Mouse (Mus musculus) heart, postnatal 25 days (tissue): ENCODE results near the gene Dnajc17. TPM values are rescaled to one million over a fixed set of nuclear protein-coding genes. Genes with fewer than 3 reads are reported as not detected.
A peak's percentile ranks its signal among the peaks of the same experiment; 100 is the strongest.

Source experiments
- DNase-seq: peaks from one replicate; pipeline ENCODE4 v3.0.0; 2022; ENCODE audit warnings: low spot score
- intact Hi-C: fragments of 180-260 bp; cut with DNase I; formaldehyde crosslinking; loops from one replicate; pipeline ENCODE4 v1.15.1; 2025
- total RNA-seq, 2 experiments: library from RNA; stranded (reverse); gene quantifications; 2 replicates each; pipeline ENCODE4 v1.2.3; 2021

The Dnajc17 gene
- 1 to 10 TPM; 8.2 to 8.3 TPM for total RNA-seq

DNA sequence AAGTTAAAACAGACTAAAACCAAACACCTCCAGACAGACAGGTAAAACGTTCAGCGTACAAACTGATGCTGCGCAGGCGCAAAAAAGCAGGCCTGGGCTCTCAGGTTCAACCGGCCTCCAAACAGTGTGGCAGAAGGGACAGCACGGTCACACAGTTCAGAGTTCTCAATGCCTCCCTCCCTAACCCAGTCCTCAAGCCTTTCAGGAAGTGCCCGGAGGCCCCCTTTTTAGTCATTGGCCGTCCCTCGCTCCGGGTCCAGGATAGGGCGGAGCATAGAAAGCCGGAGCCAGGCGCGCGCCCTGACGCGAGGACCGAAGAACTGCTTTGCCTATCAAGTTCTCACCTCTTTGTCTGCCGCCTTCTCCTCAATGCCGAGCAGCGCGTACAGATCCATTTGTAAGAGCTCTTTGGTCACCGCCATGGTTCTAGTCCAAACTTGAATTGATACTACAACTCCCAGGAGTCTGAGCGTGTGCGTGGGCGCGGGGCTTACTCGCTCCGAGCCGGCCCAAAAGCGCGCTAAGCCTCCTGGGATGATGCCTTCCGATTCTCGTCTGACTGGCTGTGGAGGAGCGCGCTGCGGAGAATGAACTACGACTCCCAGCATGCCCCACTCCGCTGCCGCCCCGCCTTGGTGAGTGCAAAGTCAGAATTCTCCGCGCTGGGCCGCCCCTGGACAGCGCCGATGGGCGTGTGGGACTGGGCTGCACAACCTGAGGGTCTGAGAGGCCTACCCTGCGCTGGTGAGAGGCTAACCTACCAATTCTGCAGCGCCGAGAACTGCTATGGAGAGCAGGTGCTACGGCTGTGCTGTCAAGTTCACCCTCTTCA, at the start of gene Dnajc17, which contains the start of gene Zfyve19:
Dnajc17 (minus strand) TSS at position 452 of the 832 bp plus-strand sequence.
Zfyve19 (plus strand) TSS at position 274 of the 832 bp plus-strand sequence.
- intact Hi-C loops, result no loop called here
- DNase-seq, result peak; percentile 92

DNA sequence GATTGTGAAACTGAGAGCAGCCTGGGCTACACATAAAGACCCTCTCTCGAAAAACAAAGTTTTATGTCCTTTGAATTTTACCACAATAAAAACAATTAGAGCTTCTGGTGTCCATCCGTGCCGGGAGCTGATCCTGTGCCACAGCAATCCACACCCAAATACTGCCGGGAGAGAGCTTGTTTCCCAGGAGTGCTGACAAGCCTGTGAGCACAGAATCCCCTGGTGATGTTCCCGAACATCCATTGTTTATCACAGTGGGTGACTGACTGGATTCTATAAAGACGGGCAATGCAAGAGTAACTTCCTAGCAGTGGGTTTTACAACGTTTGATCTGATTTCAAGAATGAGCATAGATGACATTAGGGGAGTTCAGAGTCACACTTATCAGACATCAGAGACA, 46.4 kb upstream of the Dnajc17 start:
- DNase-seq, result no peak
- intact Hi-C loops, result no loop called here

DNA sequence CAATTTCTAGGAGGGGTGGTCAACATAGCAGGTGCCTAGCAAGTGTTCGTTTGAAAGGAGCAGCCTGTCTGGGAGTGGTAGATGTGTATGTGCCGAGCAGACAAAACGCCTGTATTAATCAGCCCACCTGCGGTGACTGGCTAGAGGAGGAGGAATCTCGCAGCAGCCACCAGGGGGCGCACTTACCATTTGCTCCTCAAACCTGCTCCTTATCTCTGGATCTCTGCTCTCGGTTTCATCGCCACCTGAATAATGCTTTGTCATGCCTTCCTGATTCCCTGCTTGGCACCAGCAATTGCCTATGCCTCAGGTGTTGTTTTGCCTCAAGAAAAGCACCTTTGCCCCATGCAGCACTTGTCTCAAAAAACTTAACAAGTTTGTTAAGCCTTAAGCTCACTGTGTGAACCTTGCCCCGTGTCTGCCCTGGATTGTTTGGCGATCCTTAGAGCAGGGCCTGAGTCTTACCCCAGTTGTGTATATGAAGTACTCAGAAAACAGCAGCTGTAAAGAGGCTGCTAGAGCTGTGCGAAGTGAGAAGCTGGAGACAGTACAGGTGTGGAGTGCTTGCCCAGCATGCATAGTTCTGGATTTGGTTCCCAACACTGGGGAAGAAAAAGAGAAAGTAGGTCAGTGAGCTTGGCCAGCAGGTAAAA, 42.4 kb upstream of the Dnajc17 start:
- peak; percentile 41 for DNase-seq
- intact Hi-C loops, result loop anchor here (1.0 to 2.0 kb wide), 2 partner anchors 36 to 186 kb away; no protein-coding TSS in a partner anchor

DNA sequence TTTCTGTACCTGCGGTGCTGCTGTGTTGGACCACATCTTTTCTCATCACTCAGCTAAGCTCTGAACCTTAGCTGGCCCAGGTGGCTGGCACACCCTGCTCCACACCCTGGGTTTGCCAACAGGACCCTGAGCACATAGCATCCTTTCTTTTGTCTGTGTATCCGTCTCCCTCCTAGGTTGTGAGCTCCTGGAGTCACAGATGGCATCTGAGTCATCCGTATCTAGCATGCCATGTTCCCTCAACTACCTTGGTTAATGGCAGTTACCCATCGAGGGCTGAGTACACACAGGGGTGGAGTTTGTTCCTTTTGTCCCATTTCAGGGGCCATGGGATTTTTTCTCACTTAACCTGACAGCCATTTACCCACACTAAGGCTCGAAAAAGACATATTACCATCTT, 41.8 kb upstream of the Dnajc17 start:
- intact Hi-C loops, result loop anchor here (1.0 to 2.0 kb wide), 2 partner anchors 37 to 186 kb away; no protein-coding TSS in a partner anchor
- DNase-seq, result no peak

DNA sequence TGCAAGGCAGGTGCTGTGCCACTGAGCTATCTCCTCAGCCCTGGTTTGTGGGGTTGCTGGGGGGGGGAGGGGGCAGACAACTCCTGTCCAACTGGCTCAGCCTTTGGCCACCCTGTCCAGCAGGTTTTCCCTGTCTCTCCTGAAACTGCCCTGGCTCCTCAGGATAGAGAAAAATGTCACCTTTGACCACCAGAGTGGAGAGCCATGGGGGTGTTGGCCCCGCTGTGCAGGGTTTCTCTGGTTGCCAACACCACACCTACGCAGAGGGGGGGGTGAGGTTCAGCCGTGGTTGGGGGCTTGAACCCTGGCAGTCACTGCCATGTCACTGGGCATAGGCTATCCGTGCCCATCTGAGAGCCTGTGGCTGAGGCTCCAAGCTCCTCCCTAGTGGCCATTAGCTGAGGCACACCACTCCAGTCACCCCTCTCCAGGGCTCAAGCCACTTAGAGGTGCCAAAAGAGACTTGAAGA, 41.0 kb upstream of the Dnajc17 start:
- DNase-seq, result no peak
- intact Hi-C loops, result loop anchor here (1.0 to 2.0 kb wide), 2 partner anchors 38 to 187 kb away; no protein-coding TSS in a partner anchor

DNA sequence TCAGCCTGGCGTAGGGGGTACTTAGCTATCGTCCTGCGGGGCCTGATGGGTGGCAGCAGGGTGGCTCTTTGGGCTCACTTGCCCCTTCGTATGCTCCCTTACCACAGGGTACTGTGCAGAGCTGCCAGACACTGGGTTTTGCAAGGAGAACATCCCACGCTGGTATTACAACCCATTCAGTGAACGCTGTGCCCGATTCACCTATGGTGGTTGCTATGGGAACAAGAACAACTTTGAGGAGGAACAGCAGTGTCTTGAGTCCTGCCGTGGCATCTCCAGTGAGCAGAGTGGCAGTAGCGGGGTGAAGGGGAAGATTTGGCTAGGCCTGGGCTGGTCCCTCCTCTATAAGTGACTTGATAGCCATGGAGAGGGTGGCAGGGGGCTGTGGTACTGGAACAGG, 39.3 kb upstream of the Dnajc17 start:
- intact Hi-C loops, result no loop called here
- DNase-seq, result no peak

DNA sequence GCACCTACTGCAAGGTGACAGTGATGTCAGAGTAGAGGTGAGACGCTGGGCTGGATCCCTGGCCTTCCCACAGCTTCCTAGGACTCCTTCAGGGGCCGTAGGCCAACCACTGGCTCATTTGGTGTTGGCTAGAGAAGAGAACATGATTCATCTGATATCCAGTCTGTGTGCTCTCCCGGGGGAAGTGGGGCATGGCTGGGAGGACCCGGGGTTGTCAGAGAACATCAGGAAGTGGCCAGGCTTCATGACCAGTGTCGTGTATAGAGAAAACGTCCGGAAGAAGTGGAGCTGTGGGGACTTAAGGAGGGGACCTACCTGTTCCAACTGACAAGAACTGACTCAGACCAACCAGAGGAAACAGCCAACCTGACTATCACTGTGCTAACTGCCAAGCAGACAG, 36.7 kb upstream of the Dnajc17 start:
- intact Hi-C loops, result no loop called here

DNA sequence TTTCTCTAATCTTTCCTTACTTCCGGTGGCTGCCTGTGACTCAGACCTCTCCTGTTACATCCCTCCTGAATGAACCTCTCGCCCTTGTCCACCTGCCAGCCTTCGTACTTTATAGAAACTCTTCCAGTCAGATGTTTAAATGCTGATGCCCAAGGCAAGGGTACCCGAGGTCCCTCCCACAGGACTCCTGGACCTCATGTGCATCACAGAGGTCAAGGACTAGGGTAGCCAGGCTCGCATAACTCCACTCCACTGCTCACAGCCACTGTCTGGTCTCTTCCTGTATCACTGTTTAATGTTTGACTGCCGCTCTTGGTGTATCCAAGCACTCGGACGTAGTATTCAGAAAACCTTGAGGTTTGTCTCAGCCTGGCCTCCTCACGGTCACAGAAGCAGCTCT, 34.0 kb upstream of the Dnajc17 start:
- intact Hi-C loops, result no loop called here
- no peak for DNase-seq

More for the DNA sequence above, 36.7 kb upstream of the Dnajc17 start:
- no peak for DNase-seq

DNA sequence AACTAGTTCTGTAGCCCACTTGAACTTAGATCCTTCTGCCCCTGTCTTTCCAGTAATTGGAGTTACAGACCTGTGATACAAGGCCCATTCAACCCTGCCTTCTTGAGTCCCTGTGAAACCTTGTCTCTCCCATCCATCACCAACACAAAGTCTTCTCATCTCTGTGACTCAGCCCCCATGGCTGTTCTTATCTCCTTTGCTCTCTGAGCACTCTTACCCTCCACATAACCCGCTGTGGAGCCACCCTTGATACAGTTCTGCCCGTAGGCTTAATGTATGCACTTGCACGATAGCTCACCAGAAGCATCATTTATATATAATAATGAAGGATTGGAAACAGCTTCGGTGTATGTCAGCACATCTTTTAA, 32.2 kb upstream of the Dnajc17 start:
- intact Hi-C loops, result no loop called here
- DNase-seq, result no peak

DNA sequence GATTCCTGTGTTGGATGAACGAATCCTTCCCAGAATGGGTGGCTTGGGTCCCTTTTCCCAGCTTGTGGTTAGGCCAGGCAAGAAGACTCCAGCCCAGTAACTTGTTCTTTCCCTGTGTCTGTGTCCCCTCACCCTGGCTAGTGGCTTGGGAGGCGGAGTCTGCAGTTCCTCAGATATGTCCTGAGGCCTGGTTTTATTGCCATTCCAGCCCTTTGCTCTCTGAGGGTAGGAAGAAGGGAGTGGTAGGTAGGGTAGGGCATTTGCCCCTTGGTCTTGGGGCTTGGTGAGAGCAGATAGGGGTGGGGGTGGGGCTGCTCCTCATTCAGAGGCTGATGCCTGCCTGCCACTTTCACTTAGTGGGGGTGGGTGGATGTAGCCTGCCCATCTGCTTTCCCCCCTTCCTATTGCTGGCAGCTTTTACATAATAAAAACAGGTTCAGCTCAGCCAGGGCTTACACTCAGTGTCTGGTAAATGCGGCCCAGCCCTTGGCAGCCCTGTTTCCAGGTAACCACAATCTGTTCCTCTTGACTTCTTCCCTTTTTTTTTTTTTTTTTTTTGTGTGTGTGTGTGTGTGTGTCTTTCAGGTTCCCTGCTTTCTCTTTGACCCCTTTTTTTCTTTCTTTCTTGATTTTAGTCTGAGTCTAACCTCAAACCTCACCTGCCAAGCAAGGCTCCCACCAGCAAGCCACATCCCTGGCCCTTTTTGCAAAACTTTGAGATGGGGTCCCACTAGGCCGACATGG, 31.7 kb upstream of the Dnajc17 start:
- no peak for DNase-seq
- intact Hi-C loops, result no loop called here

DNA sequence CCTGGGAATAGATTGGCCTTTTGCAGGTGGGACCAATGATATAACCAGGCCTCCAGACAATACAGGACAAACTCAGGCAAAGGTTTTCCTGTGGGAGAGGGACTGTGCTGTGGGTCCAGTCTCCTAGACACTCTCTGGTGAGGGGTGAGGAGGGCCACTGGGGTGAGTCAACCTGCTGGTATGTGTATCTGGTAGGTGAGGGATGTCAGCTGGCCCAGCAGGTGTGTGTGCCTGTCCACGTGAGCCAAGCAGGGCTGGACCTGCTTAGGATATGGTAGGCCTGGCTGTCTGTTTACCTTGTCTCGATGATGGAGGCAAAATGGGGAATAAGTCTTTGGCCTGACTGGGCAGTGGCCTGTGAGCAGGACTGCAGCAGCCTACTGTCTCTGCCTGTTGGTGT, 30.1 kb upstream of the Dnajc17 start:
- intact Hi-C loops, result no loop called here
- no peak for DNase-seq

DNA sequence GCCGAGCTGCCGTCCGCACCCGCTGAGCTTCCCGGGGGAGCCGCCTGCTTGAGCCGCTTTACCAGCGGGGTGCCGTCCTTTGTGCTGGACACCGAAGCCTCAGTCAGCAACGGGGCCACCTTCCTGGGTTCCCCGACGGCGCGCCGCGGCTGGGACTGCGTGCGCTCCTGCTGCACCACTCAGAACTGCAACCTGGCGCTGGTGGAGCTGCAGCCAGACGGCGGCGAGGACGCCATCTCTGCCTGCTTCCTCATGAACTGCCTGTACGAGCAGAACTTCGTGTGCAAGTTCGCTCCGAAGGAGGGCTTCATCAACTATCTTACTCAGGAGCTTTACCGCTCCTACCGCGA, 29.3 kb upstream of the Dnajc17 start:
- intact Hi-C loops, result no loop called here
- no peak for DNase-seq

DNA sequence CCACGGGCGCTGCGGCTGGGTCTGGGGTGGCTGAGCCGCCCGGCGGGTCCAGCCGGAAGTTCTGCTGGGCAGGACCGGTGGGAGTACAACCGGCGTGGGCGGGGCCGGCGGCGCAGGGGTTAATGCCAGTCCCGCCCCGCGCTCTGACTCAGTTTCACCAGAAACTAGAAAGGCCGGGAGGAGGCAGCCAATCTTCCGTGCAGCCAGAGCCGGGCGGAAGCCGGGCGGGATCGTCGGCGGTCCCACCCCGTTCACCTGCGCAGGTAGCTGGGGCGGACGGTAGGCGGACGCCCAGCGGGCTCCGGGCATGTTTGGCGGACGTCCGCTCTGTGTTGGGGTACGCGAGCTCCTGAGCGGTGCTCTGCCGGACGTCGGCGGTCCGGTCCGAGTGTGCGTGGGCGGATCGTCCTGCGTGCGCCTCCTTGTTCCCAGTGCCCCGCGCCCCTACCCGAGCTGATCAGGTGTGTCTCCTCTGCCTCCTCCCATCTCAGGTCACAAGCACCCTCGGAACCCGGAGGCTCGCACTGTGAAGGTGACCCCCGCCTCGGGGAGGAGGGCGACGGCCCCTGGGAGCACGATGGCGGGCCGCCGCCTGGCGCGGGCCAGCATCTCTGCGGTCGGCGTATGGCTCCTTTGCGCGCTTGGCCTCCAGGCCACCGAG, 28.7 kb upstream of the Dnajc17 start, which contains the start of gene Spint1:
Spint1 (plus strand) TSS at position 153 of the 661 bp plus-strand sequence.
- intact Hi-C loops, result no loop called here
- DNase-seq, result no peak

DNA sequence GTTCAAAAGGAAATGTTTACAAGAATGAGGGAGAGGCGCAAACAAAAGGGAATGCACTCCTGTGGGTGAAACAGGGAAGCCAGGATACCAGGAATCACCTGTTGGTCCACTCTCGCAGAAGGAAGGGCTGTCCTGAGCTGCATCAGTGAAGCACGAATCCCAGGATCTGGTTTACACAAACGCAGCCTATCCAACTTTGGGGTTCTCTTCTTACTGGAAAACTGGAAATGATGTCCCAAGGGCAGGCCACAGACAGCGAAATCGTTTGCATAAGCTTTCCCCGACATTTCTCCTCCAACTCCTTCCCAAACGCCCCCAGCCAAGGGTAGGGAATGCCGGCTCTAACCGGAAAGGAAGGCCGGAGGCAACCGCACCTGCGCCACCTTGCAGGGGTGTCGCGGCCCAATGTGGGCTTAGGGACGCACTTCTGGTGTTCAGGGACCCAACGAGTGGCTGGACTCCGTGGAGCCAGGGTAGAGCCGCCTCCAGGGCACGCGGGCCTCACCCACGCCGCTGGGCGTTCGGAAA, 28.2 kb upstream of the Dnajc17 start:
- intact Hi-C loops, result no loop called here
- no peak for DNase-seq

DNA sequence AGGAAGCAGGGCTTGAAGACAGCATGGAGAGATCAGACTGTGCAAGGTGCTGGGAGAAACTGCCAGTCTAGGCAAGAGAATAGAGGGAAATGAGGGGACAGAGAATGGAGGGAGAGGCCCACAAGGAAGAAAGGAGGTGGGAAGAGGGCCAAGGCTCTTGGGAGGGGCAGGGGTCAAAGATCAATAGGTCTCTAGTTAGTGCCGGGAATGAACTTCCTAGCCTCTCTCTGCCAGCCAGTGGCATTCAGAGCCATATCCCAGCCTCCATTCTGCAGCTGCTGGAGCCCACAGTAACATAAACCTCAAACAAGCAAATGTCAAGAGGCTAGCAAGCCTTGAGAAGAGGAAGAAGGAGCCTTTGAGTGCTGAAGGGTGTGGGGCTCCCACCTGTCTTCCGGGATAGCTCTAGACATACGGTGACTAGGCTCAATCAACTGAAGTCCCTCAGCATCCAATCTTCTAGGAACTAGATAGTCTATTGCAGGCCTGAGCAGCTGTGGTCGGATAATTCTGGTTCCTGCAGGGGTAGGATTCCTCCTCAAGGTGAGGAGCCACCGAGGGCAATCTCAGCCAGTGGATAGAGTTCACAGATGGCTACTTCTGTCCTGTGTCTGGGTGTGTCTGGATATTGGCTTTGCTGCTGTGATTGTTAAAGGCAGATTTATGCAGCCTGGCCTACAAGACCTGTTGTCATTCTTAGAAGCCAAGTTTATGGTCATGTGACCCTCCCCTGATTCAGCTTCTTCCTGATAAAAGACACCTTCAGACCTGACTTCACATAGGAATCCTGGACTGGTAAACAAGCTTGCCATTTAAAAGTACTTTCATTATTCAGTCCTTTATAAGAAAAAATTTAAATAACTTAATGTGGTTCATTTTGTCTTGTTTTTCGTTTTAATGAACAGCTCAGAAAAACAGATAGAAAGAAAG, 21.4 kb upstream of the Dnajc17 start, which contains the start of gene Ppp1r14d:
Ppp1r14d (minus strand) TSS at position 132 of the 930 bp plus-strand sequence.
- no peak for DNase-seq
- intact Hi-C loops, result no loop called here

DNA sequence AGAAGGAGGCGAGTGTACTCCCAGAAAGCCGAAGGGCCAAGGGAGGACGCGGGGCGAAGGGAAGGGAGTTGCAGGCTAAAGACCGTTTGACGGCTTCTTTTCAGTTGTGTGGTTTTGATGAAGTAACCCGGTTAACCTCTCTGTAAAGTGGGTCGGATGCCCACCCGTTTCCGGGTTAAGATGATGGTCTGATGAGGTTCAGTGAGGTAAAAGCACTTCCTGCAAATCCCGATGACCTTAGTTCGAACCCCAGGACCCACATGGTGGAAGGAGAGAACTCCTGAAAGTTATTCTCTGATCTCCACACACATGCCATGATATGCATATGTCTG, 547 bp upstream of the Dnajc17 start:
- no peak for DNase-seq
- intact Hi-C loops, result no loop called here

DNA sequence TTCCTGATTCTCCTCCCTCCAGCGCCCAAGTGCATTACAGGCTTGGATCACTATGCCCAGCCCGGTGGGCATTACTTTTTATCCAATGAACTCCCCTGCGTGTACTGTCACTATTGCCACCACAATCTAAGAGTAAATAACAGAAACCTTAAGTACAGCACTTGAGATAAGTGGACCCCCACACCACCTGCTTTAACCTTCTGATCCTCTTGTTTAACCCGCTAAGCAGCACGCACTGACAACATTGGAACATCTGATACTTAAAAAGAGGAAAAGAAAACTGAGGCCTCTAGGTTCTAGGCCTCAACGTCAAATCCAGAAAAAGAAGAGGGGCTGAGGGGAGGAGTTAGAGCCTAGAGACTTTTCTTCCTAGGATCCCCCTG, 643 bp downstream of the Dnajc17 start:
- intact Hi-C loops, result no loop called here
- no peak for DNase-seq

DNA sequence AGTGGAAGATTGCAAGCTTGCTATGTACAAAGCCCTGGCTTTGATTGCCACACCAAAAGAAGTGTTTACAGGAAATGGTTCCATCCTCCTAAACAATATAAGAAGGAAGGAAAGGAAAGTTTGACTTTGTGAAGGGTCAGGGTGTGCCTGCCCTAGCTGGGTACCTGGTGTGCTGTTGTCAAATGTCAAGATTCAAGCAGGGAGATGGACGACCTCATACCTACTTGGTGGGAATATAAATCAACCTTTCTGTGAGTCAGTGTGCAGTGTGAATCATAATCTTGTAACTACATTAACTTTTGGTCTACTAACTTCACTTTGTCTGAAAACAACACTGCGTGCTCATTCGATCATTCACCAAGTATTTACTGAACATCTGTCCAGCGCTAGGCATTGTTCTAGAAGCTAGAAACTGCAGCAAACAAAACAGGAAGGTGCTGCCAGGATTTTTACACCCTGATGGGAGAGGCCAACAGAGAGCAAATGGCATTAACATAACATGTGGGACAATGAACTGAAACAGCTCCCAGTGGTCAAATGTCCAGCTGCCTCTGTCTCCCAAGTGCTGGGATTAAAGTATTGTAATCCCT, 4.6 kb downstream of the Dnajc17 start:
- intact Hi-C loops, result loop anchor here (5.0 kb wide), 1 partner anchor 92 kb away; the partner anchor contains the start of gene Rad51

More for the DNA sequence above, 4.6 kb downstream of the Dnajc17 start:
- no peak for DNase-seq
